Mouse (Mus musculus) midbrain, embryonic 15.5 days (tissue): ENCODE results near the gene Zfp367. TPM values are rescaled to one million over a fixed set of nuclear protein-coding genes. Genes with fewer than 3 reads are reported as not detected.

Source experiments
- ATAC-seq: fragments of 200-750 bp; cut with Nextera tagmentation; replicated peaks from 2 replicates; pipeline ENCODE4 v1.8.0; 2017; ENCODE audit warnings: moderate TSS enrichment
- H3K27ac ChIP-seq: fragments of 300-500 bp; sonication (generic); 2 replicates; pipeline ENCODE4 v1.5.1; 2015; ENCODE audit warnings: mild to moderate bottlenecking, inconsistent platforms
- H3K27me3 ChIP-seq: fragments of 300-500 bp; sonication (generic); replicated peaks from 2 replicates; pipeline ENCODE4 v1.6.1; 2015; ENCODE audit warnings: inconsistent platforms
- H3K36me3 ChIP-seq: fragments of 300-500 bp; sonication (generic); replicated peaks from 2 replicates; pipeline ENCODE4 v1.6.1; 2015; ENCODE audit warnings: inconsistent platforms
- H3K4me1 ChIP-seq: fragments of 300-500 bp; sonication (generic); 2 replicates; pipeline ENCODE4 v1.6.1; 2015; ENCODE audit warnings: inconsistent platforms
- H3K4me2 ChIP-seq: fragments of 300-500 bp; sonication (generic); 2 replicates; pipeline ENCODE4 v1.6.1; 2015; ENCODE audit warnings: inconsistent platforms, mild to moderate bottlenecking, moderate library complexity
- H3K4me3 ChIP-seq: fragments of 300-500 bp; sonication (generic); 2 replicates; pipeline ENCODE4 v1.5.1; 2015; ENCODE audit warnings: mild to moderate bottlenecking, inconsistent platforms
- H3K9ac ChIP-seq: fragments of 300-500 bp; sonication (generic); 2 replicates; pipeline ENCODE4 v1.6.1; 2015; ENCODE audit warnings: mild to moderate bottlenecking, inconsistent platforms
- H3K9me3 ChIP-seq: fragments of 300-500 bp; sonication (generic); 2 replicates; pipeline ENCODE4 v1.6.1; 2016; ENCODE audit warnings: inconsistent platforms
- WGBS: fragments of 180-500 bp; shearing (Covaris S2); methylation state at CpG from one replicate; pipeline ENCODE4 v1.1.7; 2015; ENCODE audit warnings: mixed read lengths; 5-methylcytosine and 5-hydroxymethylcytosine counted together
- polyA plus RNA-seq: library from polyadenylated mRNA; unstranded; fragments of >200 nt; fragmentation: Nextera tagmentation; extraction: Ambion mirVana; gene quantifications from 2 replicates; pipeline ENCODE4 v1.2.1, GENCODE M21; 2015

Zfp367 gene
- polyA plus RNA-seq = 4.2 and 4.9 TPM in 2 replicates

GRCm38 (mm10) chr13:64153083-64153682 lies at the start of gene Zfp367:
Gene Zfp367 (minus strand): TSS chr13:64153202.
- peak; percentile 99 for ATAC-seq
- Histone ChIP-seq H3K9ac (peak within 1 kb of the TSS; percentile 59), H3K4me3 (peak within 1 kb of the TSS; percentile 94), H3K4me2 (peak within 1 kb of the TSS; percentile 96), H3K9me3 (no peaks in the 10 kb centered on the region), H3K4me1 (peaks cover 7% of the 10 kb centered on the region), H3K36me3 (no peaks in the 10 kb centered on the region), H3K27me3 (no peaks in the 10 kb centered on the region; the same call in 1 of the 2 replicates), H3K27ac (peak within 1 kb of the TSS; percentile 67)
- 0% methylated on average over 54 of the region's 56 CpGs for WGBS

- Histone ChIP-seq H3K4me2 (no peak overlapping the region), H3K9ac (no peak overlapping the region), H3K27me3 (no peaks in the 10 kb centered on the region), H3K4me1 (no peaks in the 10 kb centered on the region), H3K4me3 (no peak overlapping the region), H3K36me3 (no peaks in the 10 kb centered on the region), H3K27ac (no peak overlapping the region), H3K9me3 (no peaks in the 10 kb centered on the region)
- WGBS = 97% methylated on average over 4 of the region's 4 CpGs
- ATAC-seq = no peak
Observed at GRCm38 (mm10) chr13:64200911-64201310, 47.9 kb upstream of the Zfp367 start.

GRCm38 (mm10) chr13:64198310-64198709 lies 45.3 kb upstream of the Zfp367 start:
- Histone ChIP-seq H3K9ac (no peak overlapping the region), H3K27ac (no peak overlapping the region), H3K4me1 (no peaks in the 10 kb centered on the region), H3K36me3 (no peaks in the 10 kb centered on the region), H3K27me3 (no peaks in the 10 kb centered on the region), H3K4me2 (no peak overlapping the region), H3K4me3 (no peak overlapping the region), H3K9me3 (no peaks in the 10 kb centered on the region)
- WGBS = 91% methylated on average over 4 of the region's 4 CpGs
- no peak for ATAC-seq

- Histone ChIP-seq H3K9ac (no peak overlapping the region), H3K9me3 (no peaks in the 10 kb centered on the region), H3K27me3 (no peaks in the 10 kb centered on the region), H3K36me3 (no peaks in the 10 kb centered on the region), H3K4me2 (no peak overlapping the region), H3K4me3 (no peak overlapping the region), H3K4me1 (no peaks in the 10 kb centered on the region), H3K27ac (no peak overlapping the region)
- WGBS = 93% methylated on average over 6 of the region's 6 CpGs
- no peak for ATAC-seq
Observed at GRCm38 (mm10) chr13:64197899-64198298, 44.9 kb upstream of the Zfp367 start.

- no peak for ATAC-seq
- H3K27me3 ChIP-seq = no peaks in the 10 kb centered on the region
- no peaks in the 10 kb centered on the region for H3K9me3 ChIP-seq
- 0 out of 2 replicates have a peak, but pooled peaks cover 1% of the 10 kb centered on the region for H3K36me3 ChIP-seq
- no peaks in the 10 kb centered on the region for H3K4me1 ChIP-seq
- H3K4me3 ChIP-seq = no peak overlapping the region
- no peak overlapping the region for H3K9ac ChIP-seq
- no peak overlapping the region for H3K4me2 ChIP-seq
- no peak overlapping the region for H3K27ac ChIP-seq
Observed at GRCm38 (mm10) chr13:64187065-64187464, 34.1 kb upstream of the Zfp367 start.

GRCm38 (mm10) chr13:64186516-64186915 lies 33.5 kb upstream of the Zfp367 start:
- Histone ChIP-seq H3K9me3 (no peaks in the 10 kb centered on the region), H3K27me3 (no peaks in the 10 kb centered on the region), H3K4me3 (no peak overlapping the region), H3K36me3 (0 out of 2 replicates have a peak, but pooled peaks cover 6% of the 10 kb centered on the region), H3K4me2 (no peak overlapping the region), H3K4me1 (no peaks in the 10 kb centered on the region), H3K9ac (no peak overlapping the region), H3K27ac (no peak overlapping the region)
- WGBS = 92% methylated on average over 4 of the region's 4 CpGs
- no peak for ATAC-seq

GRCm38 (mm10) chr13:64185586-64185985 lies 32.6 kb upstream of the Zfp367 start:
- Histone ChIP-seq H3K9me3 (no peaks in the 10 kb centered on the region), H3K4me1 (no peaks in the 10 kb centered on the region), H3K36me3 (0 out of 2 replicates have a peak, but pooled peaks cover 6% of the 10 kb centered on the region), H3K27ac (no peak overlapping the region), H3K4me2 (no peak overlapping the region), H3K27me3 (no peaks in the 10 kb centered on the region), H3K9ac (no peak overlapping the region), H3K4me3 (no peak overlapping the region)
- ATAC-seq = no peak
- WGBS = 93% methylated on average over 9 of the region's 9 CpGs

GRCm38 (mm10) chr13:64185176-64185575 lies 32.2 kb upstream of the Zfp367 start:
- Histone ChIP-seq H3K9ac (no peak overlapping the region), H3K4me2 (no peak overlapping the region), H3K4me3 (no peak overlapping the region), H3K4me1 (no peaks in the 10 kb centered on the region), H3K27ac (no peak overlapping the region), H3K27me3 (no peaks in the 10 kb centered on the region), H3K36me3 (0 out of 2 replicates have a peak, but pooled peaks cover 6% of the 10 kb centered on the region), H3K9me3 (no peaks in the 10 kb centered on the region)
- no peak for ATAC-seq
- WGBS = 79% methylated on average over 7 of the region's 7 CpGs

GRCm38 (mm10) chr13:64184361-64184760 lies 31.4 kb upstream of the Zfp367 start:
- Histone ChIP-seq H3K4me3 (no peak overlapping the region), H3K4me2 (no peak overlapping the region), H3K9ac (no peak overlapping the region), H3K27me3 (no peaks in the 10 kb centered on the region), H3K9me3 (no peaks in the 10 kb centered on the region), H3K4me1 (no peaks in the 10 kb centered on the region), H3K36me3 (0 out of 2 replicates have a peak, but pooled peaks cover 6% of the 10 kb centered on the region), H3K27ac (no peak overlapping the region)
- no peak for ATAC-seq
- 80% methylated on average over 10 of the region's 10 CpGs for WGBS

- Histone ChIP-seq H3K36me3 (0 out of 2 replicates have a peak, but pooled peaks cover 6% of the 10 kb centered on the region), H3K4me3 (no peak overlapping the region), H3K27me3 (no peaks in the 10 kb centered on the region), H3K27ac (no peak overlapping the region), H3K9ac (no peak overlapping the region), H3K4me2 (no peak overlapping the region), H3K9me3 (no peaks in the 10 kb centered on the region), H3K4me1 (no peaks in the 10 kb centered on the region)
- 87% methylated on average over 4 of the region's 4 CpGs for WGBS
- no peak for ATAC-seq
Observed at GRCm38 (mm10) chr13:64183583-64183982, 30.6 kb upstream of the Zfp367 start.

- no peaks in the 10 kb centered on the region for H3K4me1 ChIP-seq
- H3K9ac ChIP-seq = no peak overlapping the region
- no peak overlapping the region for H3K27ac ChIP-seq
- 0 out of 2 replicates have a peak, but pooled peaks cover 8% of the 10 kb centered on the region for H3K36me3 ChIP-seq
- WGBS = 82% methylated on average over 2 of the region's 2 CpGs
- no peak overlapping the region for H3K4me3 ChIP-seq
- no peaks in the 10 kb centered on the region for H3K27me3 ChIP-seq
- no peak overlapping the region for H3K4me2 ChIP-seq
- H3K9me3 ChIP-seq = no peaks in the 10 kb centered on the region
- no peak for ATAC-seq
Observed at GRCm38 (mm10) chr13:64182091-64182490, 29.1 kb upstream of the Zfp367 start.

GRCm38 (mm10) chr13:64180888-64181287 lies 27.9 kb upstream of the Zfp367 start:
- Histone ChIP-seq H3K4me2 (no peak overlapping the region), H3K9me3 (no peaks in the 10 kb centered on the region), H3K9ac (no peak overlapping the region), H3K4me1 (no peaks in the 10 kb centered on the region), H3K4me3 (no peak overlapping the region), H3K27ac (no peak overlapping the region), H3K27me3 (no peaks in the 10 kb centered on the region), H3K36me3 (peaks cover 14% of the 10 kb centered on the region; the same call in 1 of the 2 replicates)
- no peak for ATAC-seq
- 88% methylated on average over 3 of the region's 3 CpGs for WGBS

- WGBS = 88% methylated on average over 4 of the region's 4 CpGs
- ATAC-seq = no peak
- no peaks in the 10 kb centered on the region for H3K9me3 ChIP-seq
- H3K4me3 ChIP-seq = no peak overlapping the region
- H3K27me3 ChIP-seq = no peaks in the 10 kb centered on the region
- no peaks in the 10 kb centered on the region for H3K4me1 ChIP-seq
- H3K36me3 ChIP-seq = peaks cover 14% of the 10 kb centered on the region; the same call in 1 of the 2 replicates
- no peak overlapping the region for H3K27ac ChIP-seq
- no peak overlapping the region for H3K9ac ChIP-seq
- no peak overlapping the region for H3K4me2 ChIP-seq
Observed at GRCm38 (mm10) chr13:64180300-64180699, 27.3 kb upstream of the Zfp367 start.
